Mouse (Mus musculus): ENCODE measurements around the gene 9130019O22Rik.

DNA sequence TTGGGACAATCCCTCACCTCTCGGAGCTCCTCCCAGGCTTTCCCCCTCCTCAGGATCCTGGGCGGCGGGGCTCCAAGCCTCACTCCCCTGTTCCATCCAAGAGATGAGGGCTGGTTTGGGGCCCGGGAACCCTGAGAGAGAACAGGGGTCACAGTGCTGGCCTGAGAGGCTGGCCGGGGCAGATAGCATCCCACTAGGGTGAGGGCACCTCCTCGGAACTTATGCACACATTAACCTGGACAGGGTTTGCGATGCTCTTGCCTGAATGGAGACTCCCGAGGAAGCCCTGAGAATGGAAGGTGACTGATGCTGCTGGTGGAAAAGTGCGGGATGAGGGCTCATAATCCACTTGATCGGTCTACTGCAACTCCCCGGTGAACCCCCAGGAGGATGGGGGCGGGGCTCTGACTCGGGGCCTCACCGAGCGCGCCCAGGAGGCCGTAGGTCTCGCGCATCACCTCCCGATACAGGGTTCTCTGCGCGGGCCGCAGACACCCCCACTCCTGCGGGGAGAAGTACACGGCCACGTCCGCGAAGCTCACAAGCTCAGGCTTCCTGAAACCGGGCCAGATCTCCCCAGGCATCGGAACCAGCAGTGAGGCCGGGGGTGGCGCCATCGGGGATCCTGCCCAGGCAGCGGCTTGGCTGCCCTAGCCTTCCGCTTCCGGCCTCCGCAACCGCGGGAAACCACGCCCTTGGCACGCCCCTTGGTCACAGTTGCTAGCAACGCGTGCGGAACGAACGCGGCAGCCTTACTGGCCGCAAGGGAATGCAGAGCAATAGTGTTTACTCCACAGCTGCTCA lies 34.6 kb upstream of the 9130019O22Rik start, which contains the start of gene Zfp688:
- peak; percentile 88 for TF ChIP-seq POLR2A (IDR thresholded peaks at IDR 0.05; ENCODE audit: low read depth, low read length)
- TF ChIP-seq CTCF (IDR thresholded peaks at IDR 0.05; ENCODE audit: extremely low read depth, insufficient read depth, insufficient read length, insufficient replicate concordance), result no peak

All from spleen, adult 2 months (tissue).